ENCODE assay signal across 8 mouse cellular contexts in genomic region chr2:76675949-76676348, GRCm38 (mm10). TPM values are rescaled to one million over a fixed set of nuclear protein-coding genes. Genes with fewer than 3 reads are reported as not detected.
A peak's percentile ranks its signal among the peaks of the same experiment; 100 is the strongest.
DNase-seq lines count a peak whose midpoint lies in the region; ATAC-seq and TF ChIP-seq lines count a peak whose summit lies in the region.

No protein-coding gene starts in this region.

- intact Hi-C loops in heart, postnatal 10 days (cut with DNase I) = no loop called here
- intact Hi-C loops in left cerebral cortex, postnatal 25 days (cut with DNase I) = no loop called here

- H3K9ac ChIP-seq in heart, embryonic 11.5 days (ENCODE audit: low read depth, low read length) = peak overlapping the region; percentile 85
- H3K9ac ChIP-seq in forebrain, embryonic 16.5 days (replicated peaks; ENCODE audit: low read depth, low read length) = peak overlapping the region; percentile 87
- H3K9ac ChIP-seq in liver, embryonic 16.5 days (ENCODE audit: low read depth, low read length) = peak overlapping the region; percentile 78

- peak overlapping the region; percentile 84 for H3K4me2 ChIP-seq in heart, embryonic 11.5 days
- peak overlapping the region; percentile 77 for H3K4me2 ChIP-seq in forebrain, embryonic 16.5 days (ENCODE audit: low read length)
- H3K4me2 ChIP-seq in liver, embryonic 16.5 days (ENCODE audit: low read depth, low read length) = peak overlapping the region; percentile 80

- H3K27ac ChIP-seq in heart, embryonic 11.5 days (ENCODE audit: low read depth, low read length) = no peak overlapping the region
- no peak overlapping the region for H3K27ac ChIP-seq in forebrain, embryonic 16.5 days (ENCODE audit: low read length)
- H3K27ac ChIP-seq in liver, embryonic 16.5 days (ENCODE audit: low read length) = no peak overlapping the region

- WGBS in heart, embryonic 11.5 days (ENCODE audit: insufficient replicate concordance) = 17% methylated on average over 4 of the region's 4 CpGs
- whole genome bisulfite sequencing in forebrain, embryonic 16.5 days = 11% methylated on average over 4 of the region's 4 CpGs
- 17% methylated on average over 4 of the region's 4 CpGs for WGBS in liver, embryonic 16.5 days (ENCODE audit: insufficient replicate concordance)

- DNase-seq in heart, postnatal 10 days = no peak
- no peak for DNase-seq in G1E (ENCODE audit: low spot score)
- DNase-seq in adrenal gland, postnatal 10 days = no peak
- DNase-seq in left cerebral cortex, adult 18-20 months (ENCODE audit: low spot score in 2 of 2) = no peak
- DNase-seq in left cerebral cortex, postnatal 25 days (ENCODE audit: low spot score in 2 of 2) = no peak

- no peak for TF ChIP-seq CTCF in G1E (IDR thresholded peaks at IDR 0.05; ENCODE audit: low read depth, low read length)

- peaks cover 16% of the 10 kb centered on the region for H3K4me1 ChIP-seq in heart, embryonic 11.5 days (ENCODE audit: control insufficient read depth, insufficient read depth, low read length)
- H3K4me1 ChIP-seq in G1E (ENCODE audit: insufficient read depth, low read depth, low read length) = peaks cover 49% of the 10 kb centered on the region
- H3K4me1 ChIP-seq in forebrain, embryonic 16.5 days (replicated peaks; ENCODE audit: control insufficient read depth, insufficient read depth, low read length) = peaks cover 29% of the 10 kb centered on the region
- H3K4me1 ChIP-seq in liver, embryonic 16.5 days (ENCODE audit: control insufficient read depth, low read depth, low read length) = peaks cover 26% of the 10 kb centered on the region

- no peaks in the 10 kb centered on the region for H3K27me3 ChIP-seq in heart, embryonic 11.5 days (ENCODE audit: control insufficient read depth, insufficient read depth, low read length)
- H3K27me3 ChIP-seq in G1E (ENCODE audit: insufficient read depth, low read length) = no peaks in the 10 kb centered on the region
- H3K27me3 ChIP-seq in forebrain, embryonic 16.5 days (replicated peaks; ENCODE audit: control insufficient read depth, insufficient read depth, low read length) = no peaks in the 10 kb centered on the region
- no peaks in the 10 kb centered on the region for H3K27me3 ChIP-seq in liver, embryonic 16.5 days (ENCODE audit: control insufficient read depth, insufficient read depth, low read depth, low read length)

- peak overlapping the region; percentile 88 for H3K4me3 ChIP-seq in heart, embryonic 11.5 days (ENCODE audit: low read depth, low read length)
- peak overlapping the region; percentile 84 for H3K4me3 ChIP-seq in G1E (ENCODE audit: low read depth, low read length)
- H3K4me3 ChIP-seq in forebrain, embryonic 16.5 days (replicated peaks; ENCODE audit: low read length) = peak overlapping the region; percentile 88
- peak overlapping the region; percentile 82 for H3K4me3 ChIP-seq in liver, embryonic 16.5 days (ENCODE audit: low read depth, low read length)

- H3K36me3 ChIP-seq in heart, embryonic 11.5 days (ENCODE audit: control insufficient read depth, insufficient read depth, low read length) = peaks cover 3% of the 10 kb centered on the region; the same call in 1 of the 2 replicates
- peaks cover 43% of the 10 kb centered on the region for H3K36me3 ChIP-seq in G1E (replicated peaks)
- H3K36me3 ChIP-seq in forebrain, embryonic 16.5 days (ENCODE audit: control insufficient read depth, insufficient read depth) = no peaks in the 10 kb centered on the region
- H3K36me3 ChIP-seq in liver, embryonic 16.5 days (ENCODE audit: control insufficient read depth, insufficient read depth) = no peaks in the 10 kb centered on the region; the same call in 1 of the 2 replicates

- no peak for ATAC-seq in heart, embryonic 11.5 days (replicated peaks; ENCODE audit: insufficient number of reproducible peaks, low FRiP score, low TSS enrichment)
- no peak for ATAC-seq in G1E (ENCODE audit: extremely low read depth, insufficient number of reproducible peaks, low FRiP score, poor library complexity, severe bottlenecking)
- ATAC-seq in forebrain, embryonic 16.5 days = no peak
- no peak for ATAC-seq in liver, embryonic 16.5 days (ENCODE audit: low read depth)

- no peaks in the 10 kb centered on the region for H3K9me3 ChIP-seq in heart, embryonic 11.5 days (replicated peaks; ENCODE audit: control insufficient read depth, low read length)
- H3K9me3 ChIP-seq in G1E (replicated peaks) = no peaks in the 10 kb centered on the region
- H3K9me3 ChIP-seq in forebrain, embryonic 16.5 days (ENCODE audit: control insufficient read depth, low read length) = no peaks in the 10 kb centered on the region
- no peaks in the 10 kb centered on the region for H3K9me3 ChIP-seq in liver, embryonic 16.5 days (replicated peaks; ENCODE audit: control insufficient read depth, low read length)

RNA-seq across cellular contexts. Expression of gene Plekha3, which starts 0.9 kb away (rescaled TPM):
- polyA plus RNA-seq in heart, embryonic 11.5 days (2014; fragmentation: Nextera tagmentation; extraction: Ambion mirVana) = 9.9 and 11.5 TPM in 2 replicates
- 10 to 100 TPM; 21.3 to 24.3 TPM for total RNA-seq in heart, postnatal 10 days (2021)
- 28.8 and 30.5 TPM in 2 replicates for total RNA-seq in G1E (2014; fragmentation: Nextera tagmentation)
- total RNA-seq in G1E (2017) = 18.5 and 24.6 TPM in 2 replicates
- 2.7 and 3.3 TPM in 2 replicates for polyA plus RNA-seq in G1E (2012)
- 6.8 and 9.5 TPM in 2 replicates for polyA plus RNA-seq in forebrain, embryonic 16.5 days (2015; fragmentation: Nextera tagmentation; extraction: Ambion mirVana)
- 0.54 and 0.81 TPM in 2 replicates for polyA plus RNA-seq in liver, embryonic 16.5 days (2015; fragmentation: Nextera tagmentation; extraction: Ambion mirVana)
- 10 to 100 TPM; 28.5 to 31.9 TPM for total RNA-seq in adrenal gland, postnatal 10 days (2021)
- total RNA-seq in left cerebral cortex, adult 18-20 months (2021) = 10 to 100 TPM; 39.9 to 43.4 TPM
- 10 to 100 TPM; 37.1 to 38.3 TPM for total RNA-seq in left cerebral cortex, postnatal 25 days (2021)

RNA-seq across cellular contexts. Expression of gene Fkbp7, which starts 3.0 kb away (rescaled TPM):
- 56.5 and 60.8 TPM in 2 replicates for polyA plus RNA-seq in heart, embryonic 11.5 days (2014; fragmentation: Nextera tagmentation; extraction: Ambion mirVana)
- total RNA-seq in heart, postnatal 10 days (2021) = 10 to 100 TPM; 30.3 to 33.6 TPM
- total RNA-seq in G1E (2014; fragmentation: Nextera tagmentation) (9.9 and 18.1 TPM in 2 replicates), G1E (2017) (3.1 and 5.3 TPM in 2 replicates)
- 0.19 and 0.29 TPM in 2 replicates for polyA plus RNA-seq in G1E (2012)
- 12.4 and 15.9 TPM in 2 replicates for polyA plus RNA-seq in forebrain, embryonic 16.5 days (2015; fragmentation: Nextera tagmentation; extraction: Ambion mirVana)
- 4.0 and 4.4 TPM in 2 replicates for polyA plus RNA-seq in liver, embryonic 16.5 days (2015; fragmentation: Nextera tagmentation; extraction: Ambion mirVana)
- 10 to 100 TPM; 32.8 to 33.5 TPM for total RNA-seq in adrenal gland, postnatal 10 days (2021)
- total RNA-seq in left cerebral cortex, adult 18-20 months (2021) = 1 to 10 TPM; 5.0 to 5.8 TPM
- 1 to 10 TPM; 4.4 to 5.6 TPM for total RNA-seq in left cerebral cortex, postnatal 25 days (2021)

RNA-seq across cellular contexts. Expression of gene Pjvk, which starts 27.7 kb away (rescaled TPM):
- 0.19 TPM in 1 of 2 replicates, not detected in the other for polyA plus RNA-seq in heart, embryonic 11.5 days (2014; fragmentation: Nextera tagmentation; extraction: Ambion mirVana)
- under 1 TPM in 1 of 2 experiments, not detected in 1; 0.45 TPM for total RNA-seq in heart, postnatal 10 days (2021)
- total RNA-seq in G1E (2014; fragmentation: Nextera tagmentation) (not detected in 2 replicates), G1E (2017) (0.27 TPM in 1 of 2 replicates, not detected in the other)
- not detected in 2 replicates for polyA plus RNA-seq in G1E (2012)
- polyA plus RNA-seq in forebrain, embryonic 16.5 days (2015; fragmentation: Nextera tagmentation; extraction: Ambion mirVana) = 0.53 and 0.80 TPM in 2 replicates
- polyA plus RNA-seq in liver, embryonic 16.5 days (2015; fragmentation: Nextera tagmentation; extraction: Ambion mirVana) = 0.07 TPM in 1 of 2 replicates, not detected in the other
- 1 to 10 TPM in 1 of 2 experiments, under 1 TPM in 1; 0.51 to 1.2 TPM for total RNA-seq in adrenal gland, postnatal 10 days (2021)
- not detected for total RNA-seq in left cerebral cortex, adult 18-20 months (2021)
- total RNA-seq in left cerebral cortex, postnatal 25 days (2021) = under 1 TPM; 0.27 to 0.30 TPM

RNA-seq across cellular contexts. Expression of gene Prkra, which starts 28.1 kb away (rescaled TPM):
- polyA plus RNA-seq in heart, embryonic 11.5 days (2014; fragmentation: Nextera tagmentation; extraction: Ambion mirVana) = 41.1 and 42.0 TPM in 2 replicates
- total RNA-seq in heart, postnatal 10 days (2021) = 10 to 100 TPM; 16.4 to 18.4 TPM
- total RNA-seq in G1E (2014; fragmentation: Nextera tagmentation) (18.6 and 24.2 TPM in 2 replicates), G1E (2017) (21.3 and 23.1 TPM in 2 replicates)
- polyA plus RNA-seq in G1E (2012) = 7.4 and 9.6 TPM in 2 replicates
- 93.4 and 99.7 TPM in 2 replicates for polyA plus RNA-seq in forebrain, embryonic 16.5 days (2015; fragmentation: Nextera tagmentation; extraction: Ambion mirVana)
- polyA plus RNA-seq in liver, embryonic 16.5 days (2015; fragmentation: Nextera tagmentation; extraction: Ambion mirVana) = 5.7 and 6.9 TPM in 2 replicates
- total RNA-seq in adrenal gland, postnatal 10 days (2021) = 10 to 100 TPM; 26.3 to 30.8 TPM
- total RNA-seq in left cerebral cortex, adult 18-20 months (2021) = 10 to 100 TPM; 17.1 to 18.9 TPM
- total RNA-seq in left cerebral cortex, postnatal 25 days (2021) = 10 to 100 TPM; 14.2 to 14.7 TPM
